Mouse (Mus musculus) thymus, postnatal 14 days (tissue): ENCODE results near the gene Gm17087.

ENCODE experiments used
- DNase-seq: peaks from one replicate; pipeline ENCODE4 v3.0.0; 2021

The Gm17087 gene

DNA sequence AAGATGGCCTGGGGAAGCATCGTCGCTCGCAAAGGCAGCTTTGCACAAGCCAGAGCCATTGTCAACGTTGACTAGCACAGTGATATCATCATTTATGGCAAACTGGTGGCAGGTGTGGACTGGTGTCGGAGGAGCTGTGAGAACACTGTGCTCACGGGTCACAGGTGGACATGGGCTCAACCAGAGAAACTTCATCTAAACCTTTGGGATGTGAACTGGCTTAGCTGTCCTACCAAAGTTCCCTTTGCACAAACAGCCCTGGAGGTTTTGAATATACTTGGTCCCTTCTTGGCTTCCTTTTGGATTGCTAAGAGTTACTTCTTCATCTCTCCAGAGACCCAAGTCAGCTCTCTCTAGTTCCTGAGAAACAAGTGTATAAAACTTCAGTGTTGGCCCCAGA, at the start of gene Gm17087:
Gm17087 (minus strand) TSS at position 101 of the 400 bp plus-strand sequence.
- no peak for DNase-seq

DNA sequence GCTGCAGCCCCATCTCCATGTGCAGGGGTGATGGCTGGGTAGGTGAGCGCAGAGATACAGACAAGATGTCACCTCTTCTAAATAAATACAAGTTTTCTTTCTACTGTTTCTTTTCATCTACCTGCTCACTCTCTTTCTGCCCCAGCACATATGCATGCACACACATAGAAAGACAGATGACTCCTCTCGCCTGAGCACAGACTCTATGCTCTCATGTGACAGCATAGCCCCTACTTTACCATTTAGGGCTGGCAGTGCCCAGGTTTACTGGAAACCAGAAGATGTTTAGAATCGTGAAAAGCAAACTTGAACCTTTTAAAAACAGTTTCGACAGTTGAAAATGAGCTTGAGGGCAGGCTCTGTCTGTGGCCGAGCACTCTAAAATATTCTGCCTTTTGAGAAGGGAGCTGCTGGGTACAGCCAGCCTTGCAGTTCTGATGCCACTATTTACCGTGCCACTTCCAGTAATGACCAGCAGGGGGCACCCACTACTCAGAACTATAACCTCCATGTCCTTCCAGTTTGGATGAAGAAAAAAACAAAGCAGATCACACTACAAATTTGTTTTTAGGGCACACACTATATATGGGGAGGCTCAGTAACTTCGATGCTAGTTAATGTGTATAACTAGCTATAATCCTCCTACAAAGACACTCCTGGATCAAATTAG, 47.3 kb upstream of the Gm17087 start:
- DNase-seq = peak; percentile 74

- no peak for DNase-seq
Measured at GRCm38 (mm10) chr17:8611916-8612315, 45.2 kb upstream of the Gm17087 start.

DNA sequence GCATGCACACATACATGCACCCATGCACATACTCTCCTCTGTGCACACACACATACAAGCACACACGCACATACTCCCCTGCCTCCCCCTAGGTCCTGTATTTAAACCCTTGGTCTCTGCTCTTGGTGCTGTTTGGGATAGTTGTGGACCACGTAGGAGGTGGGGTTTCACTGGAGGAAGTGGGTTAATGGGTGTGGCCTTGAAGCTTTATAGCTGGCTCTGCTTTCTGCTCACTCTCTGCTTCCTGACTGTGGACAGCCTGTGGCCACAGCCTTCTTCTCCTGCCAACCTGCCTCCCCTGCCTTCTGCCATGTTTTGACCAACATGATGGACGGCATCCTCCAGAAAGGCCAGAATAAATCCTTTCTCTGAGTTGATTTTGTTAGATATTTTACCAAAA, 39.9 kb upstream of the Gm17087 start:
- DNase-seq = no peak

DNA sequence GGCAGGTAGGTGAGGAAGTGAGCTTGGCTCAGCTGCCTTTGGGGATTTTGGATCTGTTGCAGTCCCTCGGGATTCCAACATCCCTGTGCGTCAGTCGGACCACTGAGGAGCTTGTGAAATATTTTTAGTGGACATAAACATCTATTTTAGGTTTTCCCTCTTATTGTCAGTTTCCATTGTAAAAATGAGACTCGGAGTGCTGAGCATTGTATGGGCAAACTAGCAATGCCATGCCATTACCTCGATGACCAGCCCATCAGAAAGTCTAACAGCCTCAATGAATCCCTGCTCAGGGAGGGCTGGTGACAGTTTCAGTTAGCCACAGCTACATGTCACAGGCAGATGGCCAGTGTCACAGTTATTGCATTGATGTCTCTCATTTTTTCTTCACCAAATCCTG, 39.2 kb upstream of the Gm17087 start:
- DNase-seq = no peak

DNA sequence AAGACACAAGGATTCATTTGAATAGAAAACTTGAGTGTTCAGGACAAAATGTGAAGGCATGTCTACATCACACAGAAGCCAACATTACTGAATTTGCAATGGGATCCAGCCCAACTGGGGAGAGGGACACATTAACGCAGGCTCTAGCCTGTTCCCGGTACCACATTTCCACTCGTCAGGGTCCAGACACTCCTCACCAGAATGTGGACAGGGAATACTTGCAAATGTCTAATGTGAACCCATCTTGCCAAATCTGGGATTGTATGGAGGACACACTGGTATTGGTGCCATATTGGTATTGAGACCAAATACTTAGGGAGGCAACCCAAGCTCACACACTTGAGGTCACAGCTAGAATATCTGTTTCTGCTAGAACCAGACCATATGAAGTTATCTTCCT, 36.2 kb upstream of the Gm17087 start:
- no peak for DNase-seq

- DNase-seq = peak; percentile 74
Measured at GRCm38 (mm10) chr17:8597790-8598189, 31.0 kb upstream of the Gm17087 start.

DNA sequence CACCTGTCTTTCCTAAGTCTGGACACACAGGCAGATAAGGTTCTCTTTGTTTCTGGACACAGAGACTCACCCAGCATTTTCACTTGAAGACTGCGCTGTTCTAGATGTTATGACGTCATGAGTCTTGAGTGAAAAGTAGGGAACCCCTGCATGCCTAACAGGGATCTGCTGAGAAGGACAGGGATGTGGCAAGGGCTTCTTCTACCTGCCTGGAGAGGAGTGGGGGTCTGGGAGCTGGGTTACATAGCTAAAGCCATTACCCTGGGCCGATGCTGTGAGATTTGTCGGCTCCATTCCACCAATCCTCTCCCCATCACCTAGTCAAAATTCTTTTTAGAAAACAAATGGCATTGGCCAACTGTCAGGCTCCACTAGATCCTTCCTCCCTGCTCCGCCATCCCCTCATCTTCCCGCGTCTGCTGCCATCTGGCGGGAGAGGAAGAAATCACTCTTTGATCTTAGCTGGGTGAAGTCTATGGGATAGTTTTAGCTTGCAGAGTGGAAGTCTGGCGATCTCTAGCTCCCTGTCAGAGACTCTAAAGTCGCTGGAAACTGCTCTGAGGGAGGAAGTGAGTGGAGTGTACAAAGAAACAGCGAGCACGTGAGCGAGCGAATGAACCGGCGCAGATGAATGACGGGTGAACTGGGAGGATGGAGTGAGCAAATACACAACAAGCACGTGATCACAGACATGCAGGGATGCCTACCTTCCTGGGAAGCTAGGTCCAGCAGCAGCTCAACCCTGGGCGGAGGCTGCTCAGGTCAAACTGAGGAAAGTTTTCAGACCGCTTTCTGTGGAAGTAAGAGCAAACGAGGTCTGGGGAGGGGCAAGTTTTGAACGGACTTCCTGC, 25.9 kb upstream of the Gm17087 start:
- DNase-seq = peak; percentile 83

- DNase-seq = no peak
Measured at GRCm38 (mm10) chr17:8581579-8581978, 14.8 kb upstream of the Gm17087 start.

GRCm38 (mm10) chr17:8580360-8580759, 13.6 kb upstream of the Gm17087 start:
- peak; percentile 43 for DNase-seq

DNA sequence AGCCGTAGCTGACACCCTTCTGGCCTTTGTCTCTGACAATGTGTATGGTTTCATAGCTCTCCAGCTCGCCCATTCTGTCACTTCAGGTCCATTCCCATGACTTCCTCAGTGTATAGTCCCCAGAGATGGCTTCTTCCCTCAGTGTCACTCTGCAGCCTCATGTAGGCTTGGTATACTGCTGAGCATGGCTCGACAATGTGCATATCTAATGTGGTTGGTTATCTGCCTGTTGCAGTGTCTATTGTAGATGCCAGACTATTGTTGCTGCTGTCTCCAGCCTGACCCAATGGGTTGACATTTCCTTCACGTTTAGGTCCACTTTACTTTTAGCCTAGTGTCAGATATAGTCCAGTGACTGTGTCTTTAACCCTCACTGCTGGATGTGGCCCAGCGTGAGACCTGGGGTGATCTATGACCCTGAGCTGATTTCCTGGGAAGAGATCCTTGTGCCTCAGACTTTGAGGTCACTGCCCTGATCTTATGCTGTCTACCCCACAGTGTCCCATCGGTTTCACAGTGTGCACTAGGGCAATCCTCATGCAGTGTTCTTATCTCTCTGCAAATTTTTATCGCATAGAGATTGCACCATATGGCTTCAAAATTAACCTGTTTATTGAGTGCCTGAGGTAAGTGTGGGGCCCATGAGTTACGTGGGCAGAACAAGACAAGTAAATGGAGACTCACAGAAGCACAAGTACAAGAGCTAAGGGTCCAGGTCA, 7.0 kb upstream of the Gm17087 start:
- DNase-seq = no peak

DNA sequence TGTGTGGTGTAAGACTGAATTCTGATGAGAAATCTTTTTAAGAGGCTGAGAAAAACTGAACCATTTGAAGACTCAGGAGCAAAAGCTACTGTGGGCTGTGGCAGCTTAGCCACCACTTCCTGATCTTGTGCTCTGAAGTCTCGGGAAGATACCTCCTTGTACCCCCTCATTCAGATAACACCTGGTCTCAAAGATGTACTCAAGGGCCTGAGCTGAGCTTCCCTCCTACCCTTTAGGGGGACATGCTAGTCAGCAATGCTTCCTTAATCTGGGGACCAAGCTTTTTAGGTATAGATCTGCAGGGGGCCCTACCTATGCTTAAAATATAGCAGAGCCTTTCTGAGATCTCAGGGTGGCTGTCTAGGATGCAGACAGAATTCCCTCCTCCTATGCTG, 3.9 kb downstream of the Gm17087 start:
- DNase-seq = peak; percentile 66

GRCm38 (mm10) chr17:8562101-8562885, 4.5 kb downstream of the Gm17087 start:
- peak; percentile 71 for DNase-seq

DNA sequence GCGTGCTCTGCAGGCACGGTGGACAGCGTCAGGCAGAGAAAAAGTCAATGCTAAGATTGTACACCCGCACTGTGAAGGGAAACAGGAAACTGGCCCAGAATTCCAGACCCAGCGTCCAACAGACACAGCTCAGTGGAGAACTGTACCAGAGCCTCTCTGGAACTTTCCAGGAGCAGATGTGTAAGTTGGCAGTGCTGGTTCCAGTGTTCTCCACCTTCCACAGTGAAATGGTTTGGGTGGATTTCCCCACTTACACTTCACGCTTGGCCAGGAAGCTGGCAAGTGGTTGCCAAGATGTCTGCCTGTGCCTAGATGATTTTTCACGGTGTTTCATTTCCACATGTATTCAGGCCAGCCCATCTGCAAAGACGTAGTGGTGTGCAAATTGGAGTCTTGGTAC, 8.8 kb downstream of the Gm17087 start:
- no peak for DNase-seq

- no peak for DNase-seq
Measured at GRCm38 (mm10) chr17:8556223-8556622, 10.5 kb downstream of the Gm17087 start.

GRCm38 (mm10) chr17:8555785-8556184, 11.0 kb downstream of the Gm17087 start:
- no peak for DNase-seq

DNA sequence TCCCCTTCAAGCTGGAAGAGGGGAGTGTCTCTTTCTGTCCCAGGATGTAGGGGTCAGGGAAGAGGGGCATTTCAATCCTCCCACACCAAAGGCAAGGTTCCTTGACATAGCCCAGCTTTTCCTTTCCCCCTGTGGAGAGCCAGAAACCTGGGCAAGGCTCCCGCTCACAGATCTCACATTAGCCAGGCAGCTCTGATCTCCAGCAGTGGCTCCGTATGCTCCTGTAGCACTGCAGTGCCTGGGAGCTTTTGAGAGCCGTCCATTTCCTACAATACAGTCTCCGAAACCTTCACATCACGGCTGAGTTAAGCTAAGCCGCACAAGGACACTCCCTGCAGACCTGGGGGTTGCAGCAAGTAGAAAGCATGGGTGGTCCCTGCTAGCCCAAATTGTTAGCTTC, 12.5 kb downstream of the Gm17087 start:
- DNase-seq = no peak

- DNase-seq = no peak
Measured at GRCm38 (mm10) chr17:8553601-8554000, 13.1 kb downstream of the Gm17087 start.

DNA sequence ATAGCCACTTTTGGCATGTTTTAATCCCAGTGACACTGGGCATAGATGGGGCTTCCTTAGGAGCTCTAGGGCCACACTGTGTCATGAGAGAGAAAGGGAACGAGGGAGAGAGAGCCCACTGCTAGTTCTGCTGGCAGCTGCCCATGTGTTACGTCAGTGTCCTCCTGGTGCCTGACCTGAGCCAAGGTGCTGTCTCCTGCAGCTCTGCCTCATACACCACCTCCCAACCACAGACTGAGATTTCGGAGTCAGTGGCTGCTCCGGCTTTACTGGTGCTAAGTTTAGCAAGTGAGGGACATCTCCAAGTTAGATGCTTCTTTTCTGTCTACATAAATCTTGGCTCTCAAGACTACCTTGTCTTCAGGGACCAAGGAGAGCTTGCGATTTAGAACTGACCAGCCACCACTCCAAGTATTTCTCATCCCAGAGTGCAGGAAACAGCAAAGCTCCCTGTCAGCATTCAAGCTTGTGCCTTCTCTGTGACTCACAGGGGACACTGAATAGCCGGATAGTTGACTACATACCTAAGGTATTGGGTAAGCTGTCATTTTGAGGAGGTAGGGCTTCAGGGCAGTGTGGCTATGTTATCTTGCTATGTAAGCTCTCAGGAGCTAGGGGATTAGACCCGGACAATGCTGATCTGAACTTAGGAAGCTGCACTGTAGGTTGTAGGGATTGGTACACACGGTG, 14.3 kb downstream of the Gm17087 start:
- no peak for DNase-seq

DNA sequence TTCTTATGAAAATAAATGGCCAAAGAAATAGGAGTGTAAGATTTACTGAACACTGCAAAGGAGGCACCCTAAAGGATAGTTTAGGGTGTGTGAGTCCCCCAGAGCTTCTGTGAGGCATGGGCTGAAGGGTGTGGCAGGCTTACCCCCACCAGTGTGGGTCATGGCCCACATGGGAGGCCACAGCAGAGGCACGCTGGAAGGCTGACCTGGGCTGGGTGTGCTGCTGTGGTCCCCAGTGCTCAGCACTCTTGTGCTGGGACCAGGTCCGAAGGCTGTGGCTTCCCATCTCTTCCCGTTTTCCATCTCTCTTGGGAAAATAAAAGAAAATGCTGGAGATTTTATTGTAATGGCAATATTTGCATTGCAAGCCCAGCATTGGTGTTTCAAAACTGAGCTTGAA, 15.1 kb downstream of the Gm17087 start:
- DNase-seq = no peak

- peak; percentile 51 for DNase-seq
Measured at GRCm38 (mm10) chr17:8548733-8549132, 18.0 kb downstream of the Gm17087 start.

DNA sequence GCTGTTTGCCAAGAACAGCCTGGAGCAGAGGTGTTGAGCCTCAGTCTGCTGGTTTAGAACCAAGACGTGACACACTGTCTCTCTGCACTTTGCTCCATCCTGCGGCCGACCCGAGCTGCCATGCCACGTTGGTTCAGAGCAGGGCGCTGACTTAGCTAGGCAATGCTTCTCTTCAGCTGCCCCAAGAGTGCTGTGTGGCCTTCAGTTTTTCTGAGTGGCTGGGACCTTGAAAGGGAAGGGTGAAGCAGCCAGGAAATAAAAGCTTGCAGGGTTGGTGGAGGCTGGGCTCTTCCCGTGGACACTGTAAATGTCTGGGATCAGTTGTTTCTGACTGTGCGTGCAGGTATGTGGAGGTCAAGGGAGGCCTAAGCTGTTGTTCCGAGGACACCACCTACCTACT, 20.4 kb downstream of the Gm17087 start:
- no peak for DNase-seq
